Mouse (Mus musculus) embryonic stem cell, embryonic (primary cell): ENCODE measurements around the gene Pacsin2.

ENCODE experiments used
- CTCF ChIA-PET, 4 experiments: fragments of 300-600 bp in 2 of 4; fragments of 350-600 bp in 2 of 4; sonication (Branson Sonifier 250); formaldehyde crosslinking; loops; one replicate each; lab custom pipeline; 2022; ENCODE audit warnings: inconsistent platforms in 2 of 4; lab: Charles Lee
- POLR2A ChIA-PET, 4 experiments: fragments of 300-600 bp in 2 of 4; fragments of 350-600 bp in 2 of 4; sonication (Branson Sonifier 250); formaldehyde crosslinking; loops; one replicate each; lab custom pipeline; 2022; ENCODE audit warnings: antibody characterized with exemption in 4 of 4, inconsistent platforms in 1 of 4; lab: Charles Lee

Gene Pacsin2

DNA sequence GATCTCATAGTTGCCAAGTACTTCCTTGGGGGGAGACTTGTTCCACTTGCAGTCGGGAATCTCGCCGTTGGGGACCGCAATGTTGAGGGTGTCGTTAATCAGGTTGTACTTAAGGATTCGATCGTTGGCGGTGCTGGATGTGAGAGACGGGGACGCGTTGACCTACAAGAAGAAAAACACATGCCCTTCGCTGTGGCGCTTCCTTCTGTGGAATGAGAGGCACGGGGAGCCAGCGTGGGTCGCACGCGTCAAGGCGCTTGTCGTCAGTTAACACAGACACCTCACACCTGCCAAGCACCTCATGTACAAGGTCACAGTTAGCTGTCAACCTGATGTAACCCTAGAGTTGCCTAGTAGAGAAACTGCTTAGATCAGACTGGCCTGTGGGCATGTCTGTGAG, 25.1 kb upstream of the Pacsin2 start:
- CTCF ChIA-PET, result interaction anchor here in 3 of 4 experiments (0.6 to 1.2 kb wide), 4 partner anchors 8 to 121 kb away, joined by 3 to 7 read pairs (median 4); no protein-coding TSS in a partner anchor
- POLR2A ChIA-PET, result interaction anchor here in 3 of 4 experiments (0.7 to 1.0 kb wide), 5 partner anchors 25 to 125 kb away, joined by 3 to 4 read pairs (median 3); partner anchors contain the start of gene Pacsin2 (in 1 of the 3)

- POLR2A ChIA-PET, result interaction anchor here in 3 of 4 experiments (0.5 to 1.1 kb wide), 7 partner anchors 8 to 432 kb away, joined by 3 to 4 read pairs (median 3); partner anchors contain the start of gene Pacsin2 (in 1 of the 3)
- CTCF ChIA-PET, result interaction anchor here in 3 of 4 experiments (0.6 to 1.1 kb wide), 8 partner anchors 13 to 259 kb away, joined by 3 to 5 read pairs (median 4); no protein-coding TSS in a partner anchor
Measured at GRCm38 (mm10) chr15:83487477-83488115, 23.2 kb upstream of the Pacsin2 start.

- POLR2A ChIA-PET, result interaction anchor here in 3 of 4 experiments (0.6 to 3.3 kb wide), 17 partner anchors 10 to 1952 kb away, joined by 3 to 12 read pairs (median 4); partner anchors contain the start of genes A4galt (in 1 of the 3), Pacsin2 (in 1 of the 3) and Poldip3 (in 1 of the 3)
- CTCF ChIA-PET, result interaction anchor here (0.6 to 2.4 kb wide), 27 partner anchors 9 to 402 kb away, joined by 3 to 20 read pairs (median 4); partner anchors contain the start of genes Pacsin2 (in 2 of the 4) and Ttll1 (in 1 of the 4)
Measured at GRCm38 (mm10) chr15:83484311-83484710, 19.9 kb upstream of the Pacsin2 start.

DNA sequence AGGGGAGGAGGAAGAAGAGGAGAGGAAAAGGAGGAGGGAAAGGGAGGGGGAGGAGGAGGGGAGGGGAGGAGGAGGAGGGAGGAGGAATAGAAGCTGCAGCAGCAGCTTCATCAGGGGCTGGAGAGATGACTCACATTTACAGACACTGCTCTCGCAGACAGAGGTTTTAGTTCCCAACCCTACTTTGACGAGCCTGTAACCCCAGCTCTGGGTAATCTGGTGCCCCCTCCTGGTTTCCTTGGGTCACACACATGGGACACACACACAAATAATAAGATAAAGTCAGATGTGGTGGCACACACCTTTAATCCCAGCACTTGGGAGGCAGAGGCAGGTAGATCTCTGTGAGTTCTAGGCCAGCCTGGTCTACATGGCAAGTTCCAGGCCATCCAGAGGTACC, 19.1 kb upstream of the Pacsin2 start:
- CTCF ChIA-PET, result interaction anchor here (0.5 to 2.4 kb wide), 38 partner anchors 9 to 1010 kb away, joined by 3 to 20 read pairs (median 4); partner anchors contain the start of genes Pacsin2 (in 2 of the 4) and Ttll1 (in 1 of the 4)

GRCm38 (mm10) chr15:83482645-83483224, 18.3 kb upstream of the Pacsin2 start:
- ChIA-PET POLR2A (interaction anchor here in 3 of 4 experiments (0.9 to 3.3 kb wide), 10 partner anchors 9 to 334 kb away, joined by 3 to 12 read pairs (median 5); partner anchors contain the start of genes Pacsin2 (in 1 of the 3) and Poldip3 (in 1 of the 3)), CTCF (interaction anchor here (0.5 to 2.4 kb wide), 18 partner anchors 8 to 325 kb away, joined by 3 to 15 read pairs (median 4); partner anchors contain the start of genes Pacsin2 (in 2 of the 4) and Ttll1 (in 1 of the 4))

More for the DNA sequence above, 19.1 kb upstream of the Pacsin2 start:
- POLR2A ChIA-PET, result interaction anchor here in 3 of 4 experiments (0.6 to 3.3 kb wide), 14 partner anchors 10 to 1951 kb away, joined by 3 to 12 read pairs (median 4); partner anchors contain the start of genes Pacsin2 (in 1 of the 3) and Poldip3 (in 1 of the 3)

GRCm38 (mm10) chr15:83481236-83481780, 16.9 kb upstream of the Pacsin2 start:
- ChIA-PET POLR2A (interaction anchor here in 3 of 4 experiments (0.6 to 2.3 kb wide), 11 partner anchors 10 to 332 kb away, joined by 3 to 5 read pairs (median 4); partner anchors contain the start of genes Pacsin2 (in 2 of the 3) and Poldip3 (in 1 of the 3)), CTCF (interaction anchor here in 1 of 4 experiments (0.6 to 1.1 kb wide), 4 partner anchors 10 to 106 kb away, joined by 3 to 4 read pairs (median 3); no protein-coding TSS in a partner anchor)

GRCm38 (mm10) chr15:83479818-83480217, 15.4 kb upstream of the Pacsin2 start:
- ChIA-PET CTCF (interaction anchor here in 2 of 4 experiments (0.6 to 1.1 kb wide), 2 partner anchors 21 to 147 kb away, joined by 3 read pairs; no protein-coding TSS in a partner anchor), POLR2A (interaction anchor here in 2 of 4 experiments (0.5 to 1.5 kb wide), 3 partner anchors 11 to 330 kb away, joined by 5 to 12 read pairs (median 6); partner anchors contain the start of gene Poldip3 (in 1 of the 2))

DNA sequence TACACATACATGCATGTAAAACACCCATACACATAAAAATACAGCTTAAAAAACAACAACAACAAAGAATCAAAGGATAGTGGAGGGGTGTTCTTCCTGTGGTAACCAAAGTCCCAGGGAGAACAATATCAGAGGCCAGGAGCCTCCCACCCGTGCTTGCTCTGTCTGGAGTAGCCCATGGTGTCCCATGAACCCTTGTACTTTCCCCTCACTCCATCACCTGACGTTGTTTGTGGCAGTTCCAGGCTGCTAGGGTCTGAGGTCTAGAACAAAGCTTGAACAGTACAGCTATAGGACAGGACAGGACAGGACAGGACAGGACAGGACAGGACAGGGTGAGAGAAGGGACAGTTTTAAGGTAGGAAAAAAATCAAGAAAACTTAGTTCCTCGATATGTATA, 13.7 kb upstream of the Pacsin2 start:
- CTCF ChIA-PET, result interaction anchor here in 1 of 4 experiments (0.6 to 1.2 kb wide), 3 partner anchors 15 to 103 kb away, joined by 3 to 4 read pairs (median 3); no protein-coding TSS in a partner anchor
- POLR2A ChIA-PET, result interaction anchor here in 3 of 4 experiments (0.6 to 1.6 kb wide), 6 partner anchors 12 to 93 kb away, joined by 3 to 7 read pairs (median 4); partner anchors contain the start of gene Pacsin2 (in 2 of the 3)

DNA sequence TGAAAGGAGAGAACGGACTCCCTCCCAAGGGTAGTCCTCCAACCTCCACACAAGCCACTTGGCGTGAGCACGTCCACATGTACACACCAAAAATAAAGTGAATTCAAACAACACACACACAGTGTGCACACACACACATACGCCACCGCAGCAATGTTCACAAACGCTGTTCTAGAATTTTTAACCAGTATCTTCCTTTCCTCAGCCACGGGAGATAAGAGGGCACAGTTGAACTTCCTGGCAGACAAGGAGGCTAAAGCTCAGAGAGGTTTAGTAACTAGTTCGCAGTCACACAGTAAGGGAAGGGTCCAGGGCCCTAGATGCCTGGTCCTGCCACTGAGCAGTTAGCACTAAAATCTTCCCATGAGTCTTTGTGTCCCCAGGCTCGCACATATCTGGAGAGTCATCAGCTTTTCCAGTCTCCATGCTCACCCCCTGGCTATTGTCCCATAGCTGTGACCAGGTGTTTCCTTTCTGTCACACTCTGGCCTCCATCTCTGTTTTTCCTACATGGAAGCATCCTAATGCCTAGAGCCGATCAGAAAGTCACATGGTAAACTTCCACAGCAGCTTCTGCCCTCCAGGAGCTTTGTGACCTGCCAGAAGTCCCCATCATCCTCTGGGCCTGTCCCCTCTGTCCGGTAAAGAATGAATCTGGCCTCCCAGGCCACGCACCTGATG, 12.3 kb upstream of the Pacsin2 start:
- CTCF ChIA-PET, result interaction anchor here in 2 of 4 experiments (0.7 to 3.3 kb wide), 2 partner anchors 23 to 24 kb away, joined by 3 to 13 read pairs; no protein-coding TSS in a partner anchor
- POLR2A ChIA-PET, result interaction anchor here (0.9 to 1.3 kb wide), 6 partner anchors 10 to 29 kb away, joined by 3 to 8 read pairs (median 3); no protein-coding TSS in a partner anchor

- CTCF ChIA-PET, result interaction anchor here in 3 of 4 experiments (0.5 to 3.3 kb wide), 12 partner anchors 10 to 388 kb away, joined by 3 to 14 read pairs (median 4); partner anchors contain the start of gene Pacsin2 (in 3 of the 3)
- POLR2A ChIA-PET, result interaction anchor here (0.6 to 2.7 kb wide), 21 partner anchors 9 to 1603 kb away, joined by 3 to 46 read pairs (median 4); partner anchors contain the start of genes Pacsin2 (in 3 of the 4), Phf5a (in 1 of the 4) and Poldip3 (in 1 of the 4)
Measured at GRCm38 (mm10) chr15:83474466-83474836, 10.0 kb upstream of the Pacsin2 start.

GRCm38 (mm10) chr15:83473832-83474465, 9.5 kb upstream of the Pacsin2 start:
- POLR2A ChIA-PET, result interaction anchor here (0.6 to 2.7 kb wide), 22 partner anchors 8 to 325 kb away, joined by 3 to 46 read pairs (median 4); partner anchors contain the start of genes Pacsin2 (in 3 of the 4) and Poldip3 (in 2 of the 4)
- CTCF ChIA-PET, result interaction anchor here in 3 of 4 experiments (0.5 to 3.3 kb wide), 12 partner anchors 9 to 387 kb away, joined by 3 to 14 read pairs (median 4); partner anchors contain the start of gene Pacsin2 (in 3 of the 3)

DNA sequence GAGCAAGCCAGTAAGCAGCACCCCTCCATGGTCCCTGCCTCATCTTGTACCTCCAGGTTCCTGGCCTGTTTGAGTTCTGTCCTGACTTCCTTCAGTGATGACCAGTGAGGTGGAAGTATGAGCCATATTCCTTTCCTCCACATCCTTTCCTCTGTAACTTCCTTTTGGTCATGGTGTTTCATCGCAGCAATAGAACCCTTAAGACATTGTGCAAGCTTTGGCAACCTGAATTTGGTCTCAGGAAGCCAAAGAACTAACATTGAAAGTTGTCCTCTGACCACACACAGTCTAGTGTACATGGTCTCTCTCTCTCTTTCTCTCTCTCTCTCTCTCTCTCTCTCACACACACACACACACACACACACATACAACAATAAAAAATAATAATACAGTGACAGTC, 8.8 kb upstream of the Pacsin2 start:
- POLR2A ChIA-PET, result interaction anchor here in 3 of 4 experiments (0.6 to 2.7 kb wide), 9 partner anchors 10 to 324 kb away, joined by 3 to 46 read pairs (median 5); partner anchors contain the start of genes Pacsin2 (in 1 of the 3) and Poldip3 (in 1 of the 3)
- CTCF ChIA-PET, result interaction anchor here in 3 of 4 experiments (1.2 to 3.3 kb wide), 5 partner anchors 9 to 27 kb away, joined by 3 to 14 read pairs (median 8); partner anchors contain the start of gene Pacsin2 (in 2 of the 3)

DNA sequence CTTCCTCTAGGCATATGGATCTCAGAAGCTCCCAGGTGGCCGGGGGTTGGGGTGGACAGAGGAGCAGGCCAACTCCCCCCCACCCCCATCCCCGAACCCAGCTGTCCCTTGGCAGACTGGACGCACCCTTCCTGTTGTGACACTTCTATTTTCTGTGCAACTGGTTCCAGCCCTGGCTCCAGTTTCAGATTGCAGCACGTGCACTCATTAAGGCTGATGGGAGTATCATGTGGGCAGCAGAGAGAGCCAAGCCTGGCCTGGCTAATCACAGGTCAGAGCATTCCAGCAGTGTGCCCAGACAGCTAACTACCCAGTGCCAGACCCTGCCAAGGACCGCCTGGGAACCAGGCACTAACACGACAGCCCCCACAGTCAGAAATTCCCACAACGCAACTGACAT, 7.1 kb upstream of the Pacsin2 start:
- POLR2A ChIA-PET, result no interaction called here
- CTCF ChIA-PET, result no interaction called here

DNA sequence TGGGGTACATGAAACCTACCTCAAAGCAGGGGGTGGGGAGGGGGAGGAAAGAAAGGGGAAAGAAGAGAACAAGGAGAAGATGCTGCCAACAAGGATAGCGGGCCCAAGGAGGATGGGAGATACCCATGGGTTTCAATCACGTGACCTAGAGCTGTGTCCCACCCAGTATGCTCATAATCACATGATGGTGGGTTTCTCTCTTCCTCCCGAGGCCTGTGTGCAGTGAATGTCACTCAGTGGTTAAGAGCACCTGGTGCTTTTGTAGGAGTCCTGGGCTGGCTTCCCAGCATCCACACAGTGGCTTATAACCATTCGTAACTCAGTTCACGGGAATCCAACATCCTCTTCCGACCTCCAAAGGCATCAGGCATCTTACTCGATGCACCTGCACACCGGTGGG, 6.0 kb upstream of the Pacsin2 start:
- POLR2A ChIA-PET, result no interaction called here
- CTCF ChIA-PET, result no interaction called here

DNA sequence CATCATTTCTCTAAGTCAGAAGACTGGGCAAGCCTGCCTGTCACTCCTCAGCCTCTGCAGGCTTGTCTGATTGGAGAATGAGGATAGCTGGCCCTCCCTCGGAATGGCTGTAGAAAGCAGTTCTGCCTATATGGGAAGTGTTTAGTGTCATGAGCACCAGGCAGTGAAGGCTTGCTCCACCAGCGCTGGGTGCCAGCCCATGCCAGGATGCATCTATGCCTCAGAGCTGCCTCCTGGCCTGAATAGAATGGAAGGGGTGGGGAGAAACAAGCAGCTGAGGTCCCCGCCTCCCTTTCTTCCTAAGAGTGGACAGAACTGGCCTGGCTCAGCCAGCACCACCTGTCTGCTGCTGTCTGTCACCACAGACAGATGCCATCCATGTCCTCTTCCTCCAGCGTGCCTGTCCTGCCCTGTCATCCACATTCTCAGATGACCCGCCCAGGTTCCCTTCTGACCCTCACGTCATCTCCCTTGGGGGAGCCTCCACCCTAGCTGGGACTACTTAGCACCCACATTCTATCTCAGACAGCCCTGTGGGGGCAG, 4.9 kb upstream of the Pacsin2 start:
- POLR2A ChIA-PET, result interaction anchor here in 1 of 4 experiments (0.7 kb wide), 1 partner anchor 320 kb away, joined by 3 read pairs; the partner anchor contains the start of gene Poldip3

More for the DNA sequence above, 4.9 kb upstream of the Pacsin2 start:
- CTCF ChIA-PET, result interaction anchor here in 2 of 4 experiments (0.7 to 1.1 kb wide), 2 partner anchors 15 to 28 kb away, joined by 3 to 5 read pairs; no protein-coding TSS in a partner anchor
